Mouse (Mus musculus): ENCODE measurements around the gene Fgfr2. TPM values are rescaled to one million over a fixed set of nuclear protein-coding genes. Genes with fewer than 3 reads are reported as not detected.

The Fgfr2 gene
- polyA plus RNA-seq, 1 experiment from 2014 or later, result 99.3 TPM

DNA sequence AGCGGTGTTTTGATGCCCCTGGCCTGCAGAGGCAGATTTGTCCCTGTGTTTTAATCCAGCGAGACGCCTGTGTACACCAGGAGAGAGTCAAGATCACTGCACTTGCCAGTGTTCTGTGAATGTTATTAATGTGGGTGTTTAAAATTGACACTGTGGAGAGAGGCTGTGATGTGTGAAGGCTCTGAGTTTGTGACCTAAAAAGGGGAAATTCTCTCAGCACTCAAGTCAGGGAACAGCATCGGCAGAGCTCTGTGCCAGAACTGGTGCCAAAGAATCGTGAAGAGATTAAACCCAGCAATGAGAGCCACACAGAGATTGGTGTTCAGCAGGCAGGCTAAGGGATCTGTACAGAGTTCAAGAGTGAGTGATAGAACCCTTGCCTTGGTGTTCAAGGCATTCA, 2567.6 kb downstream of the Fgfr2 start:
- Histone ChIP-seq H3K27me3 (ENCODE audit: low read depth, poor library complexity, severe bottlenecking) (0 out of 2 replicates have a peak, but pooled peaks cover 10% of the 10 kb centered on the region), H3K4me3 (no peak overlapping the region), H3K4me1 (peaks cover 14% of the 10 kb centered on the region), H3K36me3 (no peaks in the 10 kb centered on the region), H3K27ac (replicated peaks) (no peak overlapping the region), H3K9me3 (replicated peaks) (no peaks in the 10 kb centered on the region)
- no peak for DNase-seq (ENCODE audit: low spot score)
- 81% methylated on average over 5 of the region's 5 CpGs for WGBS

DNA sequence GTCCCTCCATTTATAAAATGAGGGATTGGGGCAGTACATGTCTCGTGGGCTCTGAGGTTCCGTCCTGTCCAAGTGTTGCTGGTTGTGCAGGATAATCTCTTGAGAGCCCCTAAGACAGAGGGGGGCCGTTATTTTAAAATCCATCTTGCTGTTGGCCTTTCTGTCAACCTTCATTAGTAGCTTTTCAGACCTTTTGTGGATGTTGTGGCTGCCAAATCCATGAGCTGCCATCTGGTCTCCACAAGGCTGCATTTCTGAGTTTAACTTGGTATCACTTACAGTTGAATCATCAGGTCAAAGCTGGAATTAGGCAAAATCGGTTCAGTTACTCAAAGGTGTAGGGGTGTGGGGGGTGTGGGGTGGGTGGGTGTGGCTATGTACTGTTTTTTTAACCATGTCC, 2569.8 kb downstream of the Fgfr2 start:
- DNase-seq (ENCODE audit: low spot score), result no peak
- H3K4me1 ChIP-seq, result peaks cover 14% of the 10 kb centered on the region
- WGBS, result 79% methylated on average over 4 of the region's 4 CpGs

DNA sequence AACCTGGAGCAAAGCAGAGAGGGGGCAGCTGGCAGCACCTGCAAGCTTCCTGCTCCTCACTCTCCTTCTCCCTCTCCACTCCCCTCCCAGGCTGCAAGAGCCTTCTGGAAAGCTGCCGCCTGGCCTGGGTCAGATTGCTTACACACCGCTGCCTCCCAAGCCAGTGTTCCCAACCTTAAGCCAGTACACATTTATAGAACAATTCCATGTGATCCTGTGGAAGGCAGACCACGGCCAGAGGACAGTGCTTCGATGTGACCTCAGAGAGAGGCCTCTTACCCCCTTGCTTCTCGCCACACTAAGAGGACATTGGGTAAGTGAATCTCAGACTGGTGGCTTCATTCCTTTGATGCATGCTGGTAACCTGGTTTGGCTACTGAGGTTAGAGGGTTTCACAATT, 2570.4 kb downstream of the Fgfr2 start:
- Histone ChIP-seq H3K36me3 (no peaks in the 10 kb centered on the region), H3K9me3 (replicated peaks) (no peaks in the 10 kb centered on the region), H3K27ac (replicated peaks) (peak overlapping the region; percentile 49; the same call in 1 of the 2 replicates), H3K4me3 (no peak overlapping the region), H3K27me3 (ENCODE audit: low read depth, poor library complexity, severe bottlenecking) (0 out of 2 replicates have a peak, but pooled peaks cover 10% of the 10 kb centered on the region), H3K4me1 (peaks cover 14% of the 10 kb centered on the region)
- WGBS, result 66% methylated on average over 5 of the region's 5 CpGs
- DNase-seq (ENCODE audit: low spot score), result no peak

More for the DNA sequence above, 2569.8 kb downstream of the Fgfr2 start:
- Histone ChIP-seq H3K9me3 (replicated peaks) (no peaks in the 10 kb centered on the region), H3K36me3 (no peaks in the 10 kb centered on the region), H3K27me3 (ENCODE audit: low read depth, poor library complexity, severe bottlenecking) (0 out of 2 replicates have a peak, but pooled peaks cover 10% of the 10 kb centered on the region), H3K27ac (replicated peaks) (no peak overlapping the region), H3K4me3 (no peak overlapping the region)

DNA sequence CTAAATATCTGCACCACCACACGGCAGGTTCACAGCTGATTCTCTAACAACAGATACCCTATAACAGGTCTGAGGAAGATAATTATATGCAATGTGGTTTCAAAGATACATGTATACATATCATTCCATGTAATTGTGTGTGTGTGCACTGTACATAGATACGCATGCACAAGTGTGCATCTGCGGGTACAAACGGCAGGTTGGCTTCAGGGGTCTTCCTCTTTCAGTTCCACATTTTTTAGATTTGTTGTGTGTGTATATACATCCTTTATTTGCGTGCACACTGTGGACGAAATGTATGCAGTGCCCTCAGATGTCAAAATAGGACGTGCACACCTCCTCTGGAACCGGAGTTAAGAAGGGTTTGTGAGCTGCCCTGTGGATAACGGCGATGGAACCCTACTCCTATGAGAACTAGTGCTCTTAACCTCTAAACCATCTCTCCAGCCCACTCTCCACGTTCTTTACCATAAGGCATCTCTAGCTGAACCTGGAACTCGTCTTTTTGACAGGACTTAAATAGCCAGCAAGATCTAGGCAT, 2575.4 kb downstream of the Fgfr2 start:
- 0 out of 2 replicates have a peak, but pooled peaks cover 4% of the 10 kb centered on the region for H3K9me3 ChIP-seq (replicated peaks)
- DNase-seq (ENCODE audit: low spot score), result no peak
- H3K27ac ChIP-seq (replicated peaks), result peak overlapping the region; percentile 99
- peak overlapping the region; percentile 85 for H3K4me3 ChIP-seq
- H3K4me1 ChIP-seq, result peaks cover 21% of the 10 kb centered on the region
- WGBS, result 86% methylated on average over 12 of the region's 12 CpGs
- H3K27me3 ChIP-seq (ENCODE audit: low read depth, poor library complexity, severe bottlenecking), result no peaks in the 10 kb centered on the region
- H3K36me3 ChIP-seq, result peaks cover 30% of the 10 kb centered on the region

DNA sequence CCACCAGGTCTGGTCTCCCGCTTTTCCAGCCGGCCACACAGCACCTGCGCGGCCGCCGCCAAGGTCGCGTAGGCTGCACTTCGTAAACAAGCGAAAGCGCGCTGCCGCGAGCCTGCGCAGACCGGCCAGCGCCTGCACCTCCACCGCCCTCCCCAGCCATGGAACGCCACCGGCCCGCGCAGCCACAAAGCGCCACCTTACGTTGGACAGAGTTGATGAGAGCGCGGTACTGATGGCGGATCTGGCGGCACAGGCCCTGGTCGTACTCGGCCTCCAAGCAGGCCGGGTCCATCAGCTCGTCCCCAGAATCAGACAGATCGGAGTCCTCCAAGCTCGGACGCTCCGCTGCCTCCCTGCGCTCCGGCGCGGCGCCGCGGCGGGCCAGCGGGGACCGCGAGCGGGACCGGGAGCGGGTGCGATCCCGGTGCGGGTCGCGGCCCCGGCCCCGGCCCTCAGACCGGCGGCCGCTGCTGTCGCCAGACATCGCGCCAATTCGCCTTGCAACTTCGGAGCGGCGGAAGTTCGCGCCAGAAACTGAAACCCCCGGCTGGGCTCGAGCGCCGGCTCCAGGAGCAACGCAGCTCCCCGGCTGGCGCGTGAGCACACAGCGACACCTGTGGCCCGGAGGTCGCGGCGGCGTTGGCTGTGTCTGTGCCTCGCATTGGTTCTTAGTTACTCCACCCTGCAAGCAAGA, 2576.2 kb downstream of the Fgfr2 start:
- H3K36me3 ChIP-seq, result peaks cover 37% of the 10 kb centered on the region
- H3K27ac ChIP-seq (replicated peaks), result peak overlapping the region; percentile 99

DNA sequence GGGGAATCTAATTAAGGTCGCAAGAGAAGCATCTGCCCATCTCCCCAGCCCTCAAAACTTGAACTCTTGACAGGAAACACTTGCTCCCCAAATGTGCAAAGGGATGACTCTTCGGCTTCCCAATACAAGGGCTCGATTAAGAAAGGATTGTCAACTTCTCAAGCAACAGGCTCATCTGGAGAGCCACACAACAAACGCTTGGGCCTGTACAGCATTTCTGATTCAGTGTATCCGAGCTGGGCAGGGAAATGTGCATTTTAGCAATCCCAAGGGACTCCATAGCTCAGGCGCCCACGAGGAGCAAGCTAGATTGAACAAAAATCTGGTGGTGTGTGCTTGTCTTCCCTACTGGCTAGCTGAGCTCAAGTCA, 2576.7 kb downstream of the Fgfr2 start:
- H3K27me3 ChIP-seq (ENCODE audit: low read depth, poor library complexity, severe bottlenecking), result no peaks in the 10 kb centered on the region
- no peak for DNase-seq (ENCODE audit: low spot score)
- peak overlapping the region; percentile 85 for H3K4me3 ChIP-seq
- 0 out of 2 replicates have a peak, but pooled peaks cover 4% of the 10 kb centered on the region for H3K9me3 ChIP-seq (replicated peaks)
- peaks cover 19% of the 10 kb centered on the region for H3K4me1 ChIP-seq
- peaks cover 43% of the 10 kb centered on the region for H3K36me3 ChIP-seq
- H3K27ac ChIP-seq (replicated peaks), result peak overlapping the region; percentile 99
- 9% methylated on average over 7 of the region's 7 CpGs for WGBS

More for the DNA sequence above, 2576.2 kb downstream of the Fgfr2 start:
- H3K4me3 ChIP-seq, result peak overlapping the region; percentile 85
- DNase-seq (ENCODE audit: low spot score), result peak; percentile 94
- H3K27me3 ChIP-seq (ENCODE audit: low read depth, poor library complexity, severe bottlenecking), result no peaks in the 10 kb centered on the region
- H3K4me1 ChIP-seq, result peaks cover 19% of the 10 kb centered on the region
- 0 out of 2 replicates have a peak, but pooled peaks cover 4% of the 10 kb centered on the region for H3K9me3 ChIP-seq (replicated peaks)
- under 1% methylated on average over 84 of the region's 84 CpGs for WGBS

DNA sequence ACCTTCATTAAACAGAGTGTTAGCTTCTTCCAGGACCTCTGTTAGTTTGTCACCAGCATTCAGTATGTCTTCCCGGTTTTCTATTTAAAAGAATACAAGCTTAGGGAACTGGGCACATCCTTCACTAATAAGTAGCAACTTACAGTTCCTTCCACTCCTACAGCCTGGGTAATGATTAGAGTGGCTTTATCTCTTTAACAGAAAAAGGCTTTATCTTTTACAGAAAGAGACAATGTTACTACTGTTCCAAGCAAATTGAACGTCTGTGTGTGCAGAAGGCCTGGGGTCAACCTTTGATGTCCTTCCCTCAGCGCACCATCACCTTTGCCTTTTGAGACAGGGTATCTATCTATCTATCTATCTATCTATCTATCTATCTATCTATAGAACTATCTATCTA, 2577.3 kb downstream of the Fgfr2 start:
- H3K27ac ChIP-seq (replicated peaks), result peak overlapping the region; percentile 99
- WGBS, result 75% methylated on average over 3 of the region's 3 CpGs
- no peaks in the 10 kb centered on the region for H3K27me3 ChIP-seq (ENCODE audit: low read depth, poor library complexity, severe bottlenecking)
- DNase-seq (ENCODE audit: low spot score), result no peak
- H3K9me3 ChIP-seq (replicated peaks), result 0 out of 2 replicates have a peak, but pooled peaks cover 4% of the 10 kb centered on the region
- H3K4me1 ChIP-seq, result peaks cover 19% of the 10 kb centered on the region
- peaks cover 48% of the 10 kb centered on the region for H3K36me3 ChIP-seq
- H3K4me3 ChIP-seq, result peak overlapping the region; percentile 85

DNA sequence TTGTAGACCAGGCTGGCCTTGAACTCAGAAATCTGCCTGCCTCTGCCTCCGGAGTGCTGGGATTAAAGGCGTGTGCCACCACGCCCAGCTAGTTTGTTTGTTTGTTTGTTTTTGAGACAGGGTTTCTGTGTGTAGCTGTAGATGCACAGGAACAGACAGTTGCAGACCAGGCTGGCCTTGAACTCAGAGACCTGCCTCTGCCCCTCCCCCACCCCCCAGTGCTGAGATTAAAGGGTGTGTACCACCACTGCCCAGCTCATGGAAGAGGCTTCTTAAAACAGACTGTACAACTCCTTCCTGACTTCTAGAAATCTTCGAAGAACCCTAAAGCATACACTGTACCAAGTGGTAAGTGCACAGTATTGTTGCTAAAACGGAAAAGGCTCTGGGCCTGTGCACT, 2577.7 kb downstream of the Fgfr2 start:
- peaks cover 53% of the 10 kb centered on the region for H3K36me3 ChIP-seq

DNA sequence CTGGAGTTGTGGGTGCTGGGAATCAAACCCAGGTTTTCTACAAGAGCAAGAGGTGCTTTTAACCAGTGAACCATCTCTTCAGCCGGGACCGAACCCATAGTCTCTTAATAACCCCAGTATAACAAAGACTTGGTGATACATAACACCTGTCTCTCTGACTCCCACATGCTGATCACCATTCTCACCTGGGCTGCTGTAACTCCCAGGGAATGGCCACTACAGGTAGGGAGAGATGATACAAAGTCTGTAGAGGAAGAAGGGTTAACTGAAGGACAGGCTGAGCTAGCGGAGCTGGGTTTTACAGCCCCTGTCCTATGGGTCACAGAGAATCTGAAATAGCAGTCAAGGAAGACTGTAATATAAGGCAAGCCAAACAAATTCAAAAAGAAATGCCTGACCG, 2580.0 kb downstream of the Fgfr2 start:
- Histone ChIP-seq H3K27me3 (ENCODE audit: low read depth, poor library complexity, severe bottlenecking) (no peaks in the 10 kb centered on the region), H3K9me3 (replicated peaks) (0 out of 2 replicates have a peak, but pooled peaks cover 4% of the 10 kb centered on the region), H3K36me3 (peaks cover 75% of the 10 kb centered on the region), H3K27ac (replicated peaks) (no peak overlapping the region), H3K4me3 (no peak overlapping the region), H3K4me1 (peaks cover 19% of the 10 kb centered on the region)
- no peak for DNase-seq (ENCODE audit: low spot score)
- WGBS, result 99% methylated on average over 4 of the region's 4 CpGs

More for the DNA sequence above, 2577.7 kb downstream of the Fgfr2 start:
- DNase-seq (ENCODE audit: low spot score), result no peak
- WGBS, result 95% methylated on average over 5 of the region's 5 CpGs
- Histone ChIP-seq H3K27ac (replicated peaks) (peak overlapping the region; percentile 99; the same call in 1 of the 2 replicates), H3K4me3 (peak overlapping the region; percentile 85), H3K9me3 (replicated peaks) (0 out of 2 replicates have a peak, but pooled peaks cover 4% of the 10 kb centered on the region), H3K27me3 (ENCODE audit: low read depth, poor library complexity, severe bottlenecking) (no peaks in the 10 kb centered on the region), H3K4me1 (peaks cover 19% of the 10 kb centered on the region)

DNA sequence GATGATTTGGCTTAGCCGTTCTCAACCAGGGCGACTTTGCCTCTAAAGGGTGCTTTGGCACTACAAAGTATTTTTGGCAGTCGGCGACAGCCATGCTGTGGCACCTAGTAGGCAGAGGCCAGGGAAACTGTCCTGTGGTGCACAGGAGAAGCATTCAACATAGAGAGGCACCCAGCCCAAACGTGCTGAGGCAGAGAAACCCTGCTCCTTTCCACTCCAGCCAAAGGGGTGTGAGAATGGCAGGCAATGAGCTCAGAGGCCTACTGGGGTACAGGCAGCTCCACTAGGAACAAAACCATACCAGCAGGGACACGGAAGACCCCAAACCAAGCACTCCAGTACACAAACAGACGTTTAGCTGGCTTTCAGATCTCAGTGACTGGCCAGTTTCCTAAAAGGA, 2583.0 kb downstream of the Fgfr2 start:
- WGBS, result 92% methylated on average over 7 of the region's 7 CpGs
- Histone ChIP-seq H3K4me3 (no peak overlapping the region), H3K9me3 (replicated peaks) (0 out of 2 replicates have a peak, but pooled peaks cover 4% of the 10 kb centered on the region), H3K4me1 (peaks cover 4% of the 10 kb centered on the region; the same call in 1 of the 2 replicates), H3K27ac (replicated peaks) (no peak overlapping the region), H3K27me3 (ENCODE audit: low read depth, poor library complexity, severe bottlenecking) (no peaks in the 10 kb centered on the region), H3K36me3 (peaks cover 100% of the 10 kb centered on the region)
- no peak for DNase-seq (ENCODE audit: low spot score)

DNA sequence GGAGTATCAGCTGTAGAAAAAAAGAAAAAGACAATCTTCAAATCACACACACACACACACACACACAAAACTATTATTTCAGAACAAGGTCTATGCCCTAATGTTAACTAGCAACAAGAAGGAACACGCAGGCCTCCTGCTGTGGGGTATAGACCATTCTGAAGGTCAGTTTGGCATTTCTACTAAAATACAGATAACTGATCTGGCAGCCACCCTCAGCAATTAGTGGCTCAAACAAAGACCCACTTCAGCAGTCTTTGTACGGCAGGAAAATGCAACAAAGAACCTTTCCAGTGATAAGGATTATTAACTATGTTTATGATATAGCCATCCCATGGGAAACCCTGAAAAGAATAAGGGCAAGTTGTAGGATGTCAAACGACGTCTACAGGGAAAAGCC, 2586.1 kb downstream of the Fgfr2 start:
- peaks cover 3% of the 10 kb centered on the region; the same call in 1 of the 2 replicates for H3K4me1 ChIP-seq
- WGBS, result 92% methylated on average over 4 of the region's 4 CpGs
- DNase-seq (ENCODE audit: low spot score), result no peak
- H3K9me3 ChIP-seq (replicated peaks), result no peaks in the 10 kb centered on the region
- no peak overlapping the region for H3K27ac ChIP-seq (replicated peaks)
- peaks cover 100% of the 10 kb centered on the region for H3K36me3 ChIP-seq
- H3K4me3 ChIP-seq, result no peak overlapping the region
- H3K27me3 ChIP-seq (ENCODE audit: low read depth, poor library complexity, severe bottlenecking), result no peaks in the 10 kb centered on the region

DNA sequence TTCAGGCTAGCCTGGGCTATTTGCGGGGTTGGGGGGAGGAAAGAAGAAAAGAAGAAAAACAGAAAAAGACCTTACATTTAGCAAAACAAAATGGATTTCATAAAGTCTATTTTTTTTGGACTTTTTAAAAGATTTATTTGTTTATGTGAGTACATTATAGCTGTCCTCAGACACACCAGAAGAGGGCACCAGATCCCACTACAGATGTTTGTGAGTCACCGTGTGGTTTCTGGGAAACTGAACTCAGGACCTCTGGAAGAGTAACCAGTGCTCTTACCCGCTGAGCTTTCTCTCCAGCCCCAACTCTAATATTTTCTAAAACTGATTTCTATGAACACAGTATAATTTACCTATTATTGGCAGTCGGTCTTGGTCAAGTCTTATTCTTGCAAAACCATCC, 2588.0 kb downstream of the Fgfr2 start:
- Histone ChIP-seq H3K9me3 (replicated peaks) (no peaks in the 10 kb centered on the region), H3K36me3 (peaks cover 100% of the 10 kb centered on the region), H3K4me1 (peaks cover 3% of the 10 kb centered on the region; the same call in 1 of the 2 replicates), H3K27ac (replicated peaks) (no peak overlapping the region), H3K4me3 (no peak overlapping the region), H3K27me3 (ENCODE audit: low read depth, poor library complexity, severe bottlenecking) (no peaks in the 10 kb centered on the region)
- no peak for DNase-seq (ENCODE audit: low spot score)
- 93% methylated on average over 4 of the region's 4 CpGs for WGBS
